Mouse (Mus musculus): Measurements from ENCODE around the gene Best3. TPM values are rescaled to one million over a fixed set of nuclear protein-coding genes. Genes with fewer than 3 reads are reported as not detected.

The Best3 gene
- polyA plus RNA-seq, 1 experiment from 2014 or later, result 0.59 TPM

- peaks cover 3% of the 10 kb centered on the region; the same call in 1 of the 2 replicates for H3K4me1 ChIP-seq (ENCODE audit: control insufficient read depth, insufficient read depth, low read length)
- H3K27ac ChIP-seq (ENCODE audit: low read length), result peak within 1 kb of the TSS; percentile 88
- peak within 1 kb of the TSS; percentile 75 for H3K4me3 ChIP-seq (replicated peaks; ENCODE audit: low read length)
- WGBS, result under 1% methylated on average over 68 of the region's 68 CpGs
- peak within 1 kb of the TSS; percentile 92 for H3K9ac ChIP-seq (ENCODE audit: low read length)
- no peaks in the 10 kb centered on the region for H3K27me3 ChIP-seq (ENCODE audit: control insufficient read depth, insufficient read depth, low read length)
- H3K9me3 ChIP-seq (replicated peaks; ENCODE audit: control insufficient read depth, low read length), result no peaks in the 10 kb centered on the region
- peaks cover 20% of the 10 kb centered on the region for H3K36me3 ChIP-seq (ENCODE audit: control insufficient read depth, insufficient read depth, low read length)
- H3K4me2 ChIP-seq (ENCODE audit: low read depth, low read length), result peak within 1 kb of the TSS; percentile 97
- ATAC-seq (ENCODE audit: insufficient read depth, low FRiP score), result peak; percentile 96
Measured at GRCm38 (mm10) chr10:117063254-117064021, 77.3 kb downstream of the Best3 start, which contains the start of gene Cct2. Cct2 (minus strand) TSS chr10:117063814.

GRCm38 (mm10) chr10:117064076-117064475 is 78.0 kb downstream of the Best3 start:
- H3K9ac ChIP-seq (ENCODE audit: low read length), result peak overlapping the region; percentile 36
- WGBS, result 3% methylated on average over 7 of the region's 7 CpGs
- ATAC-seq (ENCODE audit: insufficient read depth, low FRiP score), result no peak
- peak overlapping the region; percentile 73 for H3K27ac ChIP-seq (ENCODE audit: low read length)
- peaks cover 21% of the 10 kb centered on the region for H3K36me3 ChIP-seq (ENCODE audit: control insufficient read depth, insufficient read depth, low read length)
- H3K4me3 ChIP-seq (replicated peaks; ENCODE audit: low read length), result peak overlapping the region; percentile 75
- H3K4me2 ChIP-seq (ENCODE audit: low read depth, low read length), result peak overlapping the region; percentile 51
- H3K27me3 ChIP-seq (ENCODE audit: control insufficient read depth, insufficient read depth, low read length), result no peaks in the 10 kb centered on the region
- H3K9me3 ChIP-seq (replicated peaks; ENCODE audit: control insufficient read depth, low read length), result no peaks in the 10 kb centered on the region
- peaks cover 3% of the 10 kb centered on the region; the same call in 1 of the 2 replicates for H3K4me1 ChIP-seq (ENCODE audit: control insufficient read depth, insufficient read depth, low read length)

GRCm38 (mm10) chr10:117069109-117069508 is 83.0 kb downstream of the Best3 start:
- no peaks in the 10 kb centered on the region for H3K9me3 ChIP-seq (replicated peaks; ENCODE audit: control insufficient read depth, low read length)
- no peak overlapping the region for H3K4me2 ChIP-seq (ENCODE audit: low read depth, low read length)
- WGBS, result 86% methylated on average over 3 of the region's 3 CpGs
- no peaks in the 10 kb centered on the region for H3K4me1 ChIP-seq (ENCODE audit: control insufficient read depth, insufficient read depth, low read length)
- no peaks in the 10 kb centered on the region for H3K27me3 ChIP-seq (ENCODE audit: control insufficient read depth, insufficient read depth, low read length)
- H3K36me3 ChIP-seq (ENCODE audit: control insufficient read depth, insufficient read depth, low read length), result peaks cover 24% of the 10 kb centered on the region
- H3K4me3 ChIP-seq (replicated peaks; ENCODE audit: low read length), result no peak overlapping the region
- no peak for ATAC-seq (ENCODE audit: insufficient read depth, low FRiP score)
- no peak overlapping the region for H3K27ac ChIP-seq (ENCODE audit: low read length)
- H3K9ac ChIP-seq (ENCODE audit: low read length), result no peak overlapping the region

- ATAC-seq (ENCODE audit: insufficient read depth, low FRiP score), result no peak
- no peak overlapping the region for H3K9ac ChIP-seq (ENCODE audit: low read length)
- WGBS, result 88% methylated on average over 18 of the region's 18 CpGs
- no peaks in the 10 kb centered on the region for H3K27me3 ChIP-seq (ENCODE audit: control insufficient read depth, insufficient read depth, low read length)
- no peak overlapping the region for H3K4me2 ChIP-seq (ENCODE audit: low read depth, low read length)
- peaks cover 39% of the 10 kb centered on the region for H3K36me3 ChIP-seq (ENCODE audit: control insufficient read depth, insufficient read depth, low read length)
- no peak overlapping the region for H3K27ac ChIP-seq (ENCODE audit: low read length)
- no peaks in the 10 kb centered on the region for H3K9me3 ChIP-seq (replicated peaks; ENCODE audit: control insufficient read depth, low read length)
- no peak overlapping the region for H3K4me3 ChIP-seq (replicated peaks; ENCODE audit: low read length)
- H3K4me1 ChIP-seq (ENCODE audit: control insufficient read depth, insufficient read depth, low read length), result no peaks in the 10 kb centered on the region
Measured at GRCm38 (mm10) chr10:117072191-117072888, 86.2 kb downstream of the Best3 start.

- no peak overlapping the region for H3K9ac ChIP-seq (ENCODE audit: low read length)
- peaks cover 39% of the 10 kb centered on the region for H3K36me3 ChIP-seq (ENCODE audit: control insufficient read depth, insufficient read depth, low read length)
- H3K9me3 ChIP-seq (replicated peaks; ENCODE audit: control insufficient read depth, low read length), result no peaks in the 10 kb centered on the region
- no peak overlapping the region for H3K27ac ChIP-seq (ENCODE audit: low read length)
- H3K27me3 ChIP-seq (ENCODE audit: control insufficient read depth, insufficient read depth, low read length), result no peaks in the 10 kb centered on the region
- ATAC-seq (ENCODE audit: insufficient read depth, low FRiP score), result no peak
- H3K4me1 ChIP-seq (ENCODE audit: control insufficient read depth, insufficient read depth, low read length), result no peaks in the 10 kb centered on the region
- H3K4me2 ChIP-seq (ENCODE audit: low read depth, low read length), result no peak overlapping the region
- H3K4me3 ChIP-seq (replicated peaks; ENCODE audit: low read length), result no peak overlapping the region
- WGBS, result 82% methylated on average over 7 of the region's 7 CpGs
Measured at GRCm38 (mm10) chr10:117073176-117073575, 87.1 kb downstream of the Best3 start.

Other genes starting within 250 kb of the Best3 start
- 0.56 and 0.97 TPM in 2 replicates for gene Myrfl, start 89.4 kb upstream of the Best3 start, polyA plus RNA-seq (2015; fragmentation: Nextera tagmentation; extraction: Ambion mirVana)
- 21.3 and 22.1 TPM in 2 replicates for gene Rab3ip, start 35.5 kb upstream of the Best3 start, polyA plus RNA-seq (2015; fragmentation: Nextera tagmentation; extraction: Ambion mirVana)
- not detected in 2 replicates for gene Gm10271, start 13.7 kb upstream of the Best3 start, polyA plus RNA-seq (2015; fragmentation: Nextera tagmentation; extraction: Ambion mirVana)
- not detected in 2 replicates for gene Lrrc10, start 59.0 kb downstream of the Best3 start, polyA plus RNA-seq (2015; fragmentation: Nextera tagmentation; extraction: Ambion mirVana)
- gene Cct2, start 77.5 kb downstream of the Best3 start, polyA plus RNA-seq (2015; fragmentation: Nextera tagmentation; extraction: Ambion mirVana), result 201 and 215 TPM in 2 replicates
- gene Frs2, start 162.2 kb downstream of the Best3 start, polyA plus RNA-seq (2015; fragmentation: Nextera tagmentation; extraction: Ambion mirVana), result 18.7 and 20.8 TPM in 2 replicates
- gene Yeats4, start 238.2 kb downstream of the Best3 start, polyA plus RNA-seq (2015; fragmentation: Nextera tagmentation; extraction: Ambion mirVana), result 45.8 and 48.9 TPM in 2 replicates